Mouse (Mus musculus) gonadal fat pad, adult 2 months (tissue): Measurements from ENCODE around the gene Adgrl1. TPM values are rescaled to one million over a fixed set of nuclear protein-coding genes. Genes with fewer than 3 reads are reported as not detected.
"Not testable (repeated sequence)": the region's sequence is repeated elsewhere in the genome, so short reads cannot be mapped to it uniquely, and the experiment has no call there.

ENCODE experiments used
- DNase-seq: peaks from one replicate; pipeline ENCODE4 v3.0.0-alpha.2; 2012; ENCODE audit warnings: low read depth
- polyA plus RNA-seq: library from polyadenylated mRNA; depleted of rRNA; stranded (reverse); fragments of >200 nt; gene quantifications from 2 replicates; pipeline ENCODE4 v1.2.3, GENCODE M21; 2012

Adgrl1 gene
- polyA plus RNA-seq, 1 experiment = 70.0 TPM

DNA sequence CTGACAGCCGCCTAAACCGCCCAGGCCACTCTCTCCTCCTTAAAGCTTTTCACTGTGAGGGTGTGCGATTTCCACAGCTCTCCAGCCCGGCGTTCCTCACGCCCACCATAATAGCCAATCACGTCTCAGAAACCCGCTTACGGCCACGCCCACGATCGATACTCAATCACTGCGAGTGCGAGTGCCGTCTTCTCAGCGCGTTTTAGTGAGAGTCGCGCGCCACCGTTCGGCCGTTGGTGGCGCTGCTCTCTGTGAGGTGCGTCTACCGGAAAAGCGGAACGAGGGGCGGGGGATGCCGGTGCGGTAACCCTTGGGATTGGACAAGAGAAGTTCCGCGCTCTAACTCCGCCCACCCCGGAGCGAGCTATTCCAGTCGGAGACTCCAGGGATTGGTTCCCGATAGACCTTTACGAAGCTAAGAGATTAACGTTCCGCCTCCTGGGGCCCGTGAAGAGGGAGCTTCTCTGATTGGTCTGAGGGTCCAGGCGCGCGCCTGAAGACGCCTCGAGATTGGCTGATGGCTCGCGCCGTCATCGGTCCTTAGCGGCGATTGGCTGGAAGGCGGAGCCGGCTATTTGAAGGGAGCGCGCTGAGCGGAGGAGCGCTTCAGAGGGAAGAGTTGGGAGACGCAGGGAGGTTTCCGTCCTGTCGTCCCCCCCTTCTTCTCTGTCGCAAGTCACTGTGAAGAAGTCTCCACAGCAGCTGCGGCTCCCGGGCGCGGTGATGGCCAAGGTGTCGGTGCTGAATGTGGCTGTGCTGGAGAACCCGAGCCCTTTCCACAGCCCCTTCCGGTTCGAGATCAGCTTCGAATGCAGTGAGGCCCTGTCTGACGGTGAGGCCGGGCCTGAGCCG, 55.4 kb downstream of the Adgrl1 start, which contains the start of the genes Gm10644 and Asf1b:
Gm10644 (minus strand) TSS at position 100 of the 852 bp plus-strand sequence.
Asf1b (plus strand) TSS at position 402 of the 852 bp plus-strand sequence.
- DNase-seq = peak; percentile 95

DNA sequence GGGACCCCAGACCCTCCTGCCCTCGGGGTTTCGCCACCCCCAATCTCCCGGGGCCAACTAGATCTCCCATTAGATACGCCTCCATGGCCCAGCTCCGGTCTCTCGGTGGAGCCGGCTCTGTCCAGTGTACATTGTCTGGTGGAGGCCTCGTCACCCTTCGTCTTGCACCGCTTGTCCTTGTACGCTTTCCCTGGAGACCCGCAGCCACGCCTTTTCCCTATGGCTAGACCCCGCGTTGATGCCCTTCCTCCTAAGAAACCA, 56.0 kb downstream of the Adgrl1 start:
- no peak for DNase-seq

DNA sequence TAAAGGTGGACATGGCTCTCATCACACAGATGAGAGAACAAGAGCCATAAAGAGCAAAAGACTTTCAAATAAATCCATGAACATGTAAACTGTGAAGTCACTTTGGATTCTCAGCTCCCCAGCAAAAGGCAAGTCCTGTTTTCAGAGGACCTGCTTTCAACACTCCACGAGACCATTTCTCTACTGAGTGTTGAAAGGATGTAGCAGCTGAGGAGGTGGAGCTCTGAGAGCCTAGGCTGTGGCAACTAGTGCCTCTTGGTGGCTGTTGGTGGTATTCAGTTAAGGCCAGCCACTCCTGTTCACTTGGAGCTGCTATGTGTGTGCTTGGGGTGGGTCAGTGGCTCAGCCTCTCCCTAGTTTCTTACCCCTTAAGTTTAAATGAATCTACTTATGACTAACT, 56.9 kb downstream of the Adgrl1 start:
- DNase-seq = no peak

GRCm38 (mm10) chr8:83964015-83964765, 64.3 kb downstream of the Adgrl1 start:
- peak; percentile 61 for DNase-seq

DNA sequence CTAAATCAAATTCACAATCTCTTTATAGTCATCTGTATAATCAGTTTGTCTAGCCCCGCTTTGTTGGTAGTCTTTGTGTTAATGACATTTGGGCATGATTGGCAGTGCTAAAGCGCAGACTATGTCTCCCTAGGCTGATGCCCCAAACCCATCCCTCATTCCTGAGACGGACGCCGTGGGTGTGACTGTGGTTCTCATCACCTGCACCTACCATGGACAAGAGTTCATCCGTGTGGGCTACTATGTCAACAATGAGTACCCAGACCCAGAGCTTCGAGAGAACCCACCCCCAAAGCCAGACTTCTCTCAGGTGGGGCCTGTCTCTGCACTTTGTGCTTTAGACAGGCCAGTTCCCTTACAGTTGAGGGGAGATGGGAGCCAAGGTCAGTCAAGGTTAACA, 67.8 kb downstream of the Adgrl1 start:
- no peak for DNase-seq

- DNase-seq = no peak
Observed at GRCm38 (mm10) chr8:83971121-83971520, 71.2 kb downstream of the Adgrl1 start.

- DNase-seq = no peak
Observed at GRCm38 (mm10) chr8:83971661-83972060, 71.8 kb downstream of the Adgrl1 start.

DNA sequence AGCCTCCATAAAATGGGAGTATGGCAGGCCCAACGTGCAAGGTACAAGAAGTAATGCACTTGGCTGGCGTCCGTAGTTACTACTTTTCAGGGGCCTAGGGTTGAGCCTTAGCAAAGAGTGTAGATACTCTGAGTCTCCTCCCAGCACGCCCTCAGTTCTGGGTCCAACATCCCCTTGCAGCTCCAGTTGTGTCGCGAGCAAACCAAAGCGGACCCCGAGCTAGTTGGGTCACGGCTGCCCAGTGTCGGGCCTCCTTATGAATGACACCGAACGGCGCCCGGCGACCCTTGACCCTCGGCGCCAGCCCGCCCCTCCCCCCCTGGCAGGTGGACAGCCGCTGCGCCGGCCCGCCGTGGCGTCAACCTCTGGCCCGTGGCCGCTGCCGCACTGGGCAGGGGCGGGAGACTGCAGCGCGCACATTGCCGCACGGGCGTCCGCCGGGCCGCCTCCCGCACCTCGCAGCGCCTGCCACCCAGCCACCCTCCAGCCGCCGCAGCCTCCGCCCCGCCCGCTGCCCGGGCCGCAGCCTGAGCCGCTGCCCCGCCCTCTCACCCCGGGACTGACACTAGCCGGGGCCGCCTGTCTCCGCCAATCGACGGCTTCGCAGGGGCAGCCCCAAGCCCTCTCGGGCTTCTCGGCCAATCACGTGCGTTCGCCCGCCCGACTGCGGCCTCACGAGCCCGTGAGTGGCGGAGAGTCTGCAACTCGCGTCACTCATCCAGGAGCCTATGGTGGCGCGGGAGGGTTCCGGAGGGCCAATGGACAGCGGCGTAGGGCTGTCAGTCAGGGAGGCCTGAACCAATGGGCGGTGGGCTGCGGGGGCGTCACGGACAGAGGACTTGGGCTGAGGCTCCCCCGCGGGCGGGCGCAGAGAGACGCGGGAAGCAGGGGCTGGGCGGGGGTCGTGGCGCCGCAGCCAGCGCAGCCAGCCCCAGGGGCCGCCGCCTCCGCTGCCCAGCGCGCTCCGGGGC, 72.5 kb downstream of the Adgrl1 start, which contains the start of gene Prkaca:
Prkaca (plus strand) TSS at position 844 of the 971 bp plus-strand sequence.
- peak; percentile 91 for DNase-seq

- no peak for DNase-seq
Observed at GRCm38 (mm10) chr8:83973161-83974031, 73.5 kb downstream of the Adgrl1 start.

GRCm38 (mm10) chr8:83974521-83974920, 74.6 kb downstream of the Adgrl1 start:
- no peak for DNase-seq

DNA sequence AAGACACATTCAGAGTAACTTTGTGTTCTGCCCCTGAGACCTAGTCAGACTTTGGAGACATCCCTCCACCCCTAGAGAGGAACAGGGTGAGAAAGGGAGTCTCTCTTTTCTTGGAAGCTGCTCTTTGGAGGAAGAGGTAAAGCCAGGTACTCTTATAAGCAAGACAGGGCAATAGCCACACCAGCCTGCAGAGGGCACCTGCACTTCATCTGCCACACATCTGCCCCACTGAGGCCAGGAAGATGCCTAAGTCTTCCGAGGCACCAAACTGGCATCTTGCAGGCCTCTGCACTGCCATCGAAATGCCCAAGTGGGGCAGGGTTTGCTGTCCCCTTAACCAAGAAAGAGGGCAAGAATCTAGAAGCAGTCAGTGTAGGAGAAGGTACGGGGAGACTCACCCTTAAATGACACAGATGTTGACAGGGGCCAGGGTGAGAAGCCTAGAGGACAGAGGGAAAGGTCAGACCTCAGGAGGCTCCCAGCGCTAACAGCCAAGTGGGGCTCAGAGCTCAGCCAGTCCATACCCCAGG, 76.3 kb downstream of the Adgrl1 start:
- DNase-seq = no peak

DNA sequence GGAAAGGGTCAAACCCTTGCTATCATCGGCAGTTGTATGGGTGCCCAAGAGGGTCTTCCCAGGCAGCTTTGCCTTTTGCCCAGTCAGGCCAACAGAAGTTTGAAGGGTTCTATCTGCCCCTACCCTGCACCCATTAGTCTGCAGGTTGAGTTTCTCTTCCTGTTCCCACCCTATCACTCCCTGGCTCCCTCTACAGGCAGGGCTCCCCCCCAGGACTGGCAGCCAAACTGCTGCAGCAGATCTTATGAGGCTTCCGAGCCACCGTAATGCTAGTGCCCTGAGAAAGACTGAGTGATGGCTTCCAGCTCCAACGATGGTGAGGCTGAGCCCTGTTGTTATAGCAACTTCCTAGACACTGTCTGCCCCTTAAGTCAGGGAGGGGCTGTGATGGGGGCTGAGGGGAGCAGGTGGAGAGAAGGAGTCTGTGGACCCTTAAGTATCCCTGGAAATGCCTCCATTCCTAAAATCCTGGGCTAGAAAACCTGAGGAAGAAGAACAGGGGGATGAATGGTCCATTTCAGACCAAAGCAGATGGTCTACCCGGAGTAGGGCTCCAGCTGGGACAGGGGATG, 77.0 kb downstream of the Adgrl1 start:
- no peak for DNase-seq

DNA sequence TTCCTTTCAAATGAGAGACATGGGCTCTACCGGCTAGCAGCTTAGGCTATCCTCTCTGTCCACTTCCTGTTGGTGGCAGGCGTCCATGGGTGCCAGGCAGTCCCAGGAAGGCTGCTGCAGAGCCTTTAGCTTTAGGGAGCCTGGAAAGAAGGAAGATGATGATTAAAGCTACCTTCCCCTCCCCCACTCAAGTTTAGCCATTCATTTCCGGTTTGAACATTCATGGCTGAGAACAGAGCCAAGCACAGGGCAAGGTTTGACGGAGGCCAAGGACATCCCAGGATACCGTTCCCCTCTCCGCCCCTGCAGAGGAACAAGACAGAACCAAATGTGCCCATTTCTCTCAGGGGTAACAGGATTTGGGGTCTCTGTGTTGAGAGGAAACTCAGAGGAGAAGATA, 77.7 kb downstream of the Adgrl1 start:
- DNase-seq = no peak

GRCm38 (mm10) chr8:83978200-83978599, 78.3 kb downstream of the Adgrl1 start:
- DNase-seq = no peak

GRCm38 (mm10) chr8:83980250-83980649, 80.3 kb downstream of the Adgrl1 start:
- no peak for DNase-seq

DNA sequence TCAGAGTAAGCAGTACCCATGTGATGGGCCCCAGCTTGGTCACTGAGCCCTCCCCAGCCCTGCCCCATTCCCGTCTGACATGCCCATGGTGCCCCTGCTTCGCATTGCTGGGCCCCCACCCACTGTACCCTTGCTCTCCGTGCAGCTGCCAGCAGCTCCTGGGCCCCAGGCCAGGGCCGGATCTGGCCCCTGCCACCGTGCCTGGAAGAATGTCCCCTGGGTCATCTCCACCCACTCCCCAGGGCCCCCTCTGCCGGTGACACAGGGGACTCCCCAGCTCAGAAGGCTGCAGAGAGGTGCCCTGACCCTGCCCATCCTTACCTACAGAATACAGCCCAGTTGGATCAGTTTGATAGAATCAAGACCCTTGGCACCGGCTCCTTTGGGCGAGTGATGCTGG, 80.9 kb downstream of the Adgrl1 start:
- no peak for DNase-seq

GRCm38 (mm10) chr8:83981533-83981932, 81.6 kb downstream of the Adgrl1 start:
- DNase-seq = no peak

GRCm38 (mm10) chr8:83982449-83982848, 82.5 kb downstream of the Adgrl1 start:
- no peak for DNase-seq

- not testable (repeated sequence) for DNase-seq
Observed at GRCm38 (mm10) chr8:83983222-83983621, 83.3 kb downstream of the Adgrl1 start.

DNA sequence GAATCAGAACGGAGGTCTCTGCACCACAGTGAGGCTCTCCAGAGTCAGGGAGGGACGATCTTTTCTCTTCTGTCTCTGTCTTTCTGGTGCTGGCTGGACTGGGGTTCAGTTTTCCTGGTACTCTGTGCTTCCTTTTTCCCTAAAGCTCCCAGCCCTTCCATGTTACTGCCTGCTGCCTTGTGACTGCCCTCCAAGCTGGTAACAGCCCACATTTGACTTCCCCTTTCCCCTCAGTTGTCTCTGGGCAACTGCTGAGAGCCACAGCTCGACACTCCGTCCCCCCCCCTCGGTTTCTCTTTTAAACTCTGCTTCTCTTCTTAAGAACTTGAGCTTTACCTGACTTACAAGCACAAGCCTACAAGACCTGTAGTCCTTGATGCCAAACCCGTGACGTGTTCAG, 89.3 kb downstream of the Adgrl1 start:
- DNase-seq = no peak
